Mouse (Mus musculus): ENCODE measurements around the gene Ccl12. TPM values are rescaled to one million over a fixed set of nuclear protein-coding genes. Genes with fewer than 3 reads are reported as not detected.

Ccl12 gene
- total RNA-seq, 2 experiments from 2014 or later: not detected

DNA sequence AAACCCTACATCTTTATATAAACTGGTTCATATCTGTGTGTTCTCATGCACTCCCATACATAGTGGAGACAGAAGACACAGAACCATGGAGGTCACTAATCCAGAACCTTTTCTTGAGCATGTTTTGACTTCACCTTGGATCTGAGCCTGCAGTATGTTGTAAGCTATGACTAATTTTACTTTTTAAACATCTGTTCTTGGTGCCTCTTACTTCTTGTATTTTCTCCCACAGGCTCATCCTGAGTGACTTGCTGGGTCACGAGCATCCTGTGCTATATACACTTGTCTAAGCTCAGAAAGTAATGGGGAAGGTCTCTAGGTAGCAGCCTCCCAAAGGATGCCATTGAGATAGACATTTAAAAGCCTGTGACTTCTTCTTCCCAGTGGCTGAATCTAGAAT lies 31.3 kb downstream of the Ccl12 start:
- ATAC-seq (replicated peaks; ENCODE audit: low FRiP score, low TSS enrichment, poor library complexity, severe bottlenecking): no peak

DNA sequence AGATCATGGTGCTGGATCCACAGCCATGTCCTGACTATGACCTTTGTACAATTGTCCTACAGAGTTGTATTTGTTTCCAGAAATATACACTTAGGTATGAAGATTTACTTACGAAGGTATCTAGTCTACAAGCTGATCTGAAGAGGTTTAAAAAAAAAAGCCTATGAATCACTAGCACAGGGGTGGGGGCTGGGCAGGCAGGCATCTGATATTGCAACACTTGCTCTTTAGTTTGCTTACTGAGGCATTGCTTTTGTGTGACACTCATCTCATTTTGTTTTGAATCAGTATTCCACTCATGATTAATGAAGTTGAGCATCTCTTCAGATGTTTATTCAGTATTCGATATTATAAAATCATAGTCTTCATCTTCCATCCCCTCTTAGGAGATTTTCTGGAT lies 34.6 kb downstream of the Ccl12 start:
- no peak for ATAC-seq (replicated peaks; ENCODE audit: low FRiP score, low TSS enrichment, poor library complexity, severe bottlenecking)

DNA sequence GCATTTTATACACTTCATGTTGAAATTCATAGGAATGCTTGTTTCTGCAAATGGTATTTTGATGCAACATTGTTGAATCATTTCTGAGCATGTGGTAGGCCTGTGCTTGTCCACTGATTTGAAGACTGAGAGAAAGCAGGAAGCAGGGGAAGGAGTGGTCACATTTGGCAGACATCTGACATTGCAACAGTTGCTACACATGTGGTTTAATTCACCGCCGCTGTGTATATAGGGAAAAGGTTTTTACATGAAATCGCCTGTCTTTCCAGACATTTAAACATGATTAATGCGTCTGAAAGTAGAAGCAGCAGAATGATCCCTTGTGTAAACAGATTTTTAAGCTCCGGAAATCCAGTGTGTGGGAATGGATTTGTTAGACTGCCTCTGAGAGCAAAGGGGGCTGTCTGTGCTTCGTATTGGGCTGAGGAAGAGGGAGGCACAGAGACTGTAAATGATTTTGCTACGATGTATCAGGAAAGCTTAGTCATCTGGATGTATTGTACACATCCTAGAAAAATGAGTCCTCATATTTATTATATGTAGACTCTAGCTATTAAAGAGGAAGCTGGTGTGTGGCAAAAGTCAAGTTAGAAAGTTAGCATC lies 37.9 kb downstream of the Ccl12 start:
- no peak for ATAC-seq (replicated peaks; ENCODE audit: low FRiP score, low TSS enrichment, poor library complexity, severe bottlenecking)

Other genes with a start within 250 kb of the Ccl12 start
- not detected in 2 replicates for gene 5530401A14Rik, start 241.2 kb upstream of the Ccl12 start, total RNA-seq (2014; fragmentation: Nextera tagmentation)
- not detected in 2 replicates for gene 5530401A14Rik, start 241.2 kb upstream of the Ccl12 start, total RNA-seq (2017)
- gene Asic2, start 133.4 kb upstream of the Ccl12 start, total RNA-seq (2014; fragmentation: Nextera tagmentation): not detected in 2 replicates
- not detected in 2 replicates for gene Asic2, start 133.4 kb upstream of the Ccl12 start, total RNA-seq (2017)
- gene Ccl2, start 66.3 kb upstream of the Ccl12 start, total RNA-seq (2014; fragmentation: Nextera tagmentation): not detected in 2 replicates
- 0.99 TPM in 1 of 2 replicates, not detected in the other for gene Ccl2, start 66.3 kb upstream of the Ccl12 start, total RNA-seq (2017)
- not detected in 2 replicates for gene Gm17268, start 63.3 kb upstream of the Ccl12 start, total RNA-seq (2014; fragmentation: Nextera tagmentation)
- not detected in 2 replicates for gene Gm17268, start 63.3 kb upstream of the Ccl12 start, total RNA-seq (2017)
- gene Ccl7, start 56.1 kb upstream of the Ccl12 start, total RNA-seq (2014; fragmentation: Nextera tagmentation): not detected in 2 replicates
- gene Ccl7, start 56.1 kb upstream of the Ccl12 start, total RNA-seq (2017): not detected in 2 replicates
- gene Ccl11, start 44.0 kb upstream of the Ccl12 start, total RNA-seq (2014; fragmentation: Nextera tagmentation): not detected in 2 replicates
- gene Ccl11, start 44.0 kb upstream of the Ccl12 start, total RNA-seq (2017): not detected in 2 replicates
- gene Ccl8, start 13.3 kb downstream of the Ccl12 start, total RNA-seq (2014; fragmentation: Nextera tagmentation): not detected in 2 replicates
- gene Ccl8, start 13.3 kb downstream of the Ccl12 start, total RNA-seq (2017): not detected in 2 replicates
- not detected in 2 replicates for gene Ccl1, start 203.8 kb downstream of the Ccl12 start, total RNA-seq (2014; fragmentation: Nextera tagmentation)
- gene Ccl1, start 203.8 kb downstream of the Ccl12 start, total RNA-seq (2017): not detected in 2 replicates